Mouse (Mus musculus): Measurements from ENCODE around the gene Gm39653.

DNA sequence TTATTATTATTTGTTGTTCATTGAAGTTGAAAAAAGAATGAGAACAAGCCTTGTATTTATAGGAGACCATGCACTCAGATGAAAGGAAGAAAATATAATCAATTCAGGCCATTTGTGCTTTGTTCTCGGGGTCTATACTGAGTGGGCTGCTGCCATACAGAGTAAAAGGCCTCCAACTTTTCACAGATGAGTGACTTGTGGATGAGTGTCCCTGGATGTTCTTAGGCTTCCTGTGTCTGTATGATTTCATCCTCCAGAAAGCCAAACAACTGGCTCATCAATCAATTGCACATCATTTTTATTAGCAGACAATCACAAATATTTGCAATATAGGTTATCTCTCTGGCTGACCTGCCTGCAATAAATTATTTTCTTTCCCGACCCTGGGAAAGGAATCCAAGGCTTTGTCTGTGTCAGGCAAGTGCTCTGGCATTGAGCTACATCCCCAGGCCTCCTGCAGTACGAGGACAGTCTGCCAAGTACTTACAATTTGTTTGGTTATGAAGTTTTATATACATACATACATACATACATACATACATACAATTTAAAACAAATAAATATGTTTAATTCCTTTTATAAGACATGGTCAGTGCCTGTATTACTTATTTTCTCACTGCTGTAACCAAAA is 11.8 kb upstream of the Gm39653 start:
- TF ChIP-seq MAX (IDR thresholded peaks at IDR 0.05) (no peak), CTCF (IDR thresholded peaks at IDR 0.05; ENCODE audit: control insufficient read depth, insufficient read depth, insufficient read length) (no peak), USF1 (IDR thresholded peaks at IDR 0.05; ENCODE audit: low read depth) (no peak), CEBPB (IDR thresholded peaks at IDR 0.05; ENCODE audit: low read depth) (no peak), FOSL1 (IDR thresholded peaks at IDR 0.05; ENCODE audit: insufficient read depth, low read length, poor library complexity, severe bottlenecking) (no peak)

Measured in C2C12 (cell line).